Mouse (Mus musculus) ES-Bruce4 (cell line): ENCODE measurements around the gene Hoxc10.

ENCODE experiments used
- CTCF ChIP-seq: IDR thresholded peaks from one replicate; pipeline ENCODE4 v1.8.1; 2011; ENCODE audit warnings: low read depth, low read length
- EP300 ChIP-seq: IDR thresholded peaks from 2 replicates; pipeline ENCODE4 v1.6.1; 2011; ENCODE audit warnings: low read depth, low read length; ENCODE audit not compliant: insufficient read depth
- POLR2A ChIP-seq: IDR thresholded peaks from one replicate; pipeline ENCODE4 v1.8.1; 2011; ENCODE audit warnings: low read length; ENCODE audit not compliant: insufficient read depth

DNA sequence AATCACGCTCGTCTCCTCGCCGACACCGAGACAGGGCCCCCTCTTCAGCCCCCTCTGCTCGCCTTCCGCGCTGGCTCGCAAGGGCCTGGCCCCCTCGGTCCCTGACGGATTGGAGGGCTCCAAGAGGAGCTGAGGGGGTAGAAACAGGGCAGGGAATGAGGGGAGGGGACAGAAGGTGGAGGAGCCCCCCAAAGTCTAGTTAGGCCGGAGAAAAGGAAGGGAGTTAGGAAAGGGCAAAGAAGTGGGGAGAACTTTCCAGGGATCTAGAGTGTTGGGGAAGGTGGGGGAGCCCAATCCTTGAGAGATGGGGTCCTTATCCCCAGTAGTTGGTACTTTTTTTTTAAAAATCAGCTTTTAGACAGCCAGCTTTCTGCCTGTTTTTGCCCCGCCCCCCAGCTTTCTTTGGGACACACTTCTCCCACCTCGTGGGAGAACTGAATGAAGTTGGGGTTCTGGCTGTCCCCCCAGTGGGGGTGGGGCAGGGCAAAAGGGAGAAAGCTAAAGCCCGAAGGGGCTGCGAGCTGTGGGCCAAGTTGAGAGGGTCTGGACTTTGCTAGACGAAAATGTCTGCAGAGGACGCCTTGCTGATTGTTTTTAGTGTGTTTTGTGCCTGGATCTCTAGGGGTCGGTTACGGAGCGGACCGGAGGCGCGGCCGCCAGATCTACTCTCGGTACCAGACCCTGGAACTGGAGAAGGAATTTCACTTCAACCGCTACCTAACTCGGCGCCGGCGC, 43.7 kb downstream of the Hoxc10 start:
- TF ChIP-seq CTCF (no peak), POLR2A (no peak), EP300 (no peak)
